Mouse (Mus musculus) forebrain, embryonic 11.5 days (tissue): Measurements from ENCODE around the gene Rin2. TPM values are rescaled to one million over a fixed set of nuclear protein-coding genes. Genes with fewer than 3 reads are reported as not detected.
A peak's percentile ranks its signal among the peaks of the same experiment; 100 is the strongest.

Experiments used
- ATAC-seq: fragments of 200-750 bp; cut with Nextera tagmentation; replicated peaks from 2 replicates; pipeline ENCODE4 v1.8.0; 2017; ENCODE audit warnings: moderate TSS enrichment; ENCODE audit not compliant: low FRiP score
- DNase-seq: peaks from one replicate; pipeline ENCODE4 v3.0.0-alpha.2; 2017; ENCODE audit warnings: low spot score
- H3K27ac ChIP-seq: fragments of 300-500 bp; sonication (generic); 2 replicates; pipeline ENCODE4 v1.5.1; 2014; ENCODE audit warnings: low read depth, low read length
- H3K27me3 ChIP-seq: fragments of 300-500 bp; sonication (generic); 2 replicates; pipeline ENCODE4 v1.6.1; 2014; ENCODE audit warnings: mild to moderate bottlenecking, low read length, mixed read lengths; ENCODE audit not compliant: control insufficient read depth, insufficient read depth
- H3K36me3 ChIP-seq: fragments of 300-500 bp; sonication (generic); 2 replicates; pipeline ENCODE4 v1.6.1; 2014; ENCODE audit warnings: mild to moderate bottlenecking, low read length, moderate library complexity, mixed read lengths; ENCODE audit not compliant: control insufficient read depth, insufficient read depth
- H3K4me1 ChIP-seq: fragments of 300-500 bp; sonication (generic); replicated peaks from 2 replicates; pipeline ENCODE4 v1.6.1; 2014; ENCODE audit warnings: low read length, mixed read lengths; ENCODE audit not compliant: control insufficient read depth, insufficient read depth
- H3K4me2 ChIP-seq: fragments of 300-500 bp; sonication (generic); 2 replicates; pipeline ENCODE4 v1.6.1; 2014; ENCODE audit warnings: low read depth, mild to moderate bottlenecking, low read length, moderate library complexity, mixed read lengths; ENCODE audit not compliant: severe bottlenecking
- H3K4me3 ChIP-seq: fragments of 300-500 bp; sonication (generic); 2 replicates; pipeline ENCODE4 v1.5.1; 2014; ENCODE audit warnings: low read depth, low read length
- H3K9ac ChIP-seq: fragments of 300-500 bp; sonication (generic); 2 replicates; pipeline ENCODE4 v1.6.1; 2014; ENCODE audit warnings: low read length
- H3K9me3 ChIP-seq: fragments of 300-500 bp; sonication (generic); 2 replicates; pipeline ENCODE4 v1.6.1; 2016; ENCODE audit warnings: low read length, mixed read lengths; ENCODE audit not compliant: control insufficient read depth
- WGBS: fragments of 180-500 bp; shearing (Covaris S2); extraction: QIAGEN DNeasy Blood & Tissue Kit; methylation state at CpG from one replicate; pipeline ENCODE4 v1.1.7; 2014; 5-methylcytosine and 5-hydroxymethylcytosine counted together
- polyA plus RNA-seq: library from polyadenylated mRNA; unstranded; fragments of >200 nt; fragmentation: Nextera tagmentation; extraction: Ambion mirVana; gene quantifications from 2 replicates; pipeline ENCODE4 v1.2.1, GENCODE M21; 2014

The Rin2 gene
- 12.4 and 12.7 TPM in 2 replicates for polyA plus RNA-seq

DNA sequence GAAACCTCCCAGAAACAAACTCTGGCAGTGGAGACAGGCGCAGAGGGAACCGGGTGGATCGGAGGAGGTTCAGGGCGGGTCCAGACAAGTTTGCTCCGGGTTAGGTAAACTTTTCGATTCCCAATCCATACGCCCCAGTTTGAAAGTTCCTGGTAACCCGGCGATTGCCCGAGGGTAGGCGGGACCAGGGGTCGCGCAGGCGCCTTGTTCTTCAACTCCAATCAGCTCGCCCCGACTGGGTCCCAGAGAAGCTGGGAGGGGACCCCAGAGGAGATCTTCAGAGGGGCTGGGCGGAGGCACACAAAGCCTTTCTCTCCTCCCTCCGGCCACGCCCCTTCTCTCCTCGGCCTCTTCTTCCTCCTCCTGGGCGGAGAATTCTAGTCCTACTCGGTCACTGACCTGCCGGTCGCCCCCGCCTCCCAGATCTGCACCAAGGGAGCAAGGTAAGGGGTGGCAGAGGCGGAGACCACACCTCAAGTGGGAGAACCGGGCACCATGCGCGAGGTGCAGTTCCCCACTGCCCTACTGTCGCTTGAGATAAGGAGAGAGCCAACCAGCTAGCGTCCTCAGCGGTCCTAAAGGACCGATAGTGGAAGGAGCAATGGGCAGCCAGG lies at the start of gene Rin2:
TSS of gene Rin2 (plus strand) at position 74 of the 614 bp plus-strand sequence.
- DNase-seq (peak; percentile 90), ATAC-seq (peak; percentile 92)
- H3K36me3 ChIP-seq: no peaks in the 10 kb centered on the region
- H3K9ac ChIP-seq: peak within 1 kb of the TSS; percentile 83
- H3K27me3 ChIP-seq: 0 out of 2 replicates have a peak, but pooled peaks cover 2% of the 10 kb centered on the region
- no peaks in the 10 kb centered on the region for H3K9me3 ChIP-seq
- no peaks in the 10 kb centered on the region; the same call in 1 of the 2 replicates for H3K4me1 ChIP-seq
- H3K27ac ChIP-seq: no peak within 1 kb of the TSS
- H3K4me2 ChIP-seq: peak within 1 kb of the TSS; percentile 94
- WGBS: under 1% methylated on average over 31 of the region's 33 CpGs
- H3K4me3 ChIP-seq: peak within 1 kb of the TSS; percentile 60

DNA sequence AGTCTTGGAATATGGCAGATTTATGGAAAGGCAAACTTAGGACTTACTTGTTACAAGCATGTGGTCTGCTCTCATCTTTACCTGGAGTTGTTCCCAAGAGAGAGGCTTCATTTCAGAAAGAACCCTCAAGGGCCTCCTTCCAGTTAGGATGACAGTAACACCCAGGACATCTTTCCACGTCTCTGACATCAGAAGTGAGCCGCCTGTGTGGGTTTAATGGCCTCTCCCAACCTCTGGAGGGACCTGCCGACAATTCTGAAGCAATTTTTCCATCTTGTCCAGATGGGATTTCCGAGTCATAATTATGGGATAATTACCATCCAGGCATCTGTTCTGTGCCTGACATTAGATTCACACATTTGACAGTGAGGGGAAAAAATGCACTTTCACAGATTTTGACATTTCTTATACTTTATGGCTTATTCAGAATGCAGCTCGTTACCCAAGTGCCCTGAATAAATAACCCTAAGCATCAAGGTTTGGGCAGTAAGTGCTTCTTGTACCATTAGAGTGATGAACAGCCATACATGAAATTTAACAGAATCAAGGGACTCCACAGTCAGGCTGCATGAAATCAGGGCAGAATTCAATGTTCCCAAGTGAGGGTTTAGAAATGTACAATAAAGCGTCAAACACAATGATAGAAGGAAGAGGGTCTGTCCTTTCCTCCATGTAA lies 43.8 kb upstream of the Rin2 start:
- WGBS: 81% methylated on average over 6 of the region's 6 CpGs
- no peak overlapping the region for H3K4me3 ChIP-seq
- H3K27ac ChIP-seq: no peak overlapping the region
- ATAC-seq: no peak
- H3K4me2 ChIP-seq: no peak overlapping the region
- no peaks in the 10 kb centered on the region for H3K9me3 ChIP-seq
- H3K4me1 ChIP-seq: no peaks in the 10 kb centered on the region
- no peak for DNase-seq
- no peaks in the 10 kb centered on the region for H3K36me3 ChIP-seq
- no peaks in the 10 kb centered on the region for H3K27me3 ChIP-seq
- H3K9ac ChIP-seq: no peak overlapping the region

DNA sequence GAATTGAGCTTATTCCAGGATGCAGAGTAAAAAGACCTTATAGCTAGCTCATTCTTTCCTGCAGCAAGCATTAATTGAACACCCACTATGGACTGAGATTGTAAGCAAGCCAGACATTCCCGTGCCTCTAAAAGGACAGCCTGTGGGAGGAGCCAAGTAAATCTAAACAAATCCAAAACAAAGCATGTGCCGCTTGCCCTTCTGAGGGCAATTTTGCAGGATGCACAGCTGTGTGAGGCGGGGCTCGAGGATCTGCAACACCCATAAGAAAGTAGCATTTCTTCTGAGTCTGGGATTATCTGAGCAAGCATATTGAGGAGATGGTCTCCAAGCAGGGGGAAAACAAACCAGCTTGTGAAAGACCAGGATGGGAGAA lies 43.2 kb upstream of the Rin2 start:
- DNase-seq (no peak), ATAC-seq (no peak)
- no peak overlapping the region for H3K27ac ChIP-seq
- H3K4me1 ChIP-seq: no peaks in the 10 kb centered on the region
- no peak overlapping the region for H3K9ac ChIP-seq
- H3K36me3 ChIP-seq: no peaks in the 10 kb centered on the region
- H3K27me3 ChIP-seq: no peaks in the 10 kb centered on the region
- H3K4me3 ChIP-seq: no peak overlapping the region
- 51% methylated on average over 4 of the region's 4 CpGs for WGBS
- H3K9me3 ChIP-seq: no peaks in the 10 kb centered on the region
- no peak overlapping the region for H3K4me2 ChIP-seq

DNA sequence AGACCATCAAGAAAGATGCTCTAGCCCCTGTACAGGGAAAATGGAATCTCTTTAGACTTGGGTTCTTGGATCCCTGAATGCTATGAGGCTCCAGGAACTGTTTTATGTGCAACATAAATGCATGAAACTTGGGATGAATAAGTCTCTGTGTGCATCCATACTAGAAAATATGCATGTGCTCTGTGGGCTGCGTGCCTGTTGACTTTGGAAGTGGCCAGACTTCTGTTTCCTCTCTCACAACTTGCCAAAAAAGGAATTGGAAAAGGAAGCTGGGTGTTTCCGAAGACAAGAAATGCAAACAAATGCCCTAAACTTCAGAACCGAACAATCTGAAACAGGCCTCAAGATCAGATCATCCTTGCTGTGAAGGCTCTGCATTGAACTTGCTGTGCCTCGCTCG lies 41.2 kb upstream of the Rin2 start:
- no peak overlapping the region for H3K4me2 ChIP-seq
- H3K4me1 ChIP-seq: no peaks in the 10 kb centered on the region
- H3K9me3 ChIP-seq: no peaks in the 10 kb centered on the region
- H3K4me3 ChIP-seq: no peak overlapping the region
- H3K9ac ChIP-seq: no peak overlapping the region
- H3K36me3 ChIP-seq: no peaks in the 10 kb centered on the region
- no peaks in the 10 kb centered on the region for H3K27me3 ChIP-seq
- ATAC-seq (no peak), DNase-seq (no peak)
- WGBS: 77% methylated on average over 5 of the region's 5 CpGs
- no peak overlapping the region for H3K27ac ChIP-seq

DNA sequence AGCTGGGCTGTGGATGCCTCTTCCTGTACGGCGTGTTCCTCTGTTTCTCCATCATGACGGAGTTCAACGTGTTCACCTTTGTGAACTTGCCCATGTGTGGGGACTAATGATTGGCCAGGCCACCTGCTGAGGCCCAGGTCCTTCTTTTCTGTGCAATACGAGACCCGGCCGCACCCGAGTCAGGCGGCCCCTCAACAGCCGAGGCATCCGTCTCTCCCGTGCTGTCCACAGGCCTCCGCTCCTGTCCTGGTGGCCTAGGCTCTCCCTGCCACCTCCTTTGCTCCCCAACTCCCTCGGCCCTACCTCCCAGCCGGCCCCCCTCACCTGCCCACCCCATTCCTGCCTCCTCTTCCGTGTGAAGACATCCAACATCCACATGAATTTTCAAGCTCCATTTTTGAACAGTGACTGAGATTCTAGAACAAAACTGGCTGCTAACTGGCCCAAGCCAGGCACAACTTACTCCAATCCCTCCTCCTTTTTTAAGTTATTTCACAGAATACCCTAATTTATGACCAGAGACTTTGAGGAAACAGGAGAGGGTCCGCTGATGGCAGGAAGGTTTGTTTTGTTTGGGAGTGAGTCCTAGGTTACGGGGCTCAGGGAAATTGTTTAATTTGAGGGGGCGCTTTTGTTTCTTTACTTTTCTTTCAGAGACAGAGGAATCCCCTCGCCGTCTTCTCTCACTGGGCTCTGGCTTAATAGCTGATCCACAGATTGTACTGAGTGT lies 34.6 kb upstream of the Rin2 start:
- no peaks in the 10 kb centered on the region for H3K27me3 ChIP-seq
- DNase-seq: no peak
- H3K9ac ChIP-seq: no peak overlapping the region
- no peaks in the 10 kb centered on the region for H3K4me1 ChIP-seq
- no peak overlapping the region for H3K4me2 ChIP-seq
- H3K27ac ChIP-seq: no peak overlapping the region
- no peak for ATAC-seq
- no peak overlapping the region for H3K4me3 ChIP-seq
- H3K9me3 ChIP-seq: no peaks in the 10 kb centered on the region
- no peaks in the 10 kb centered on the region for H3K36me3 ChIP-seq
- WGBS: 83% methylated on average over 21 of the region's 21 CpGs

DNA sequence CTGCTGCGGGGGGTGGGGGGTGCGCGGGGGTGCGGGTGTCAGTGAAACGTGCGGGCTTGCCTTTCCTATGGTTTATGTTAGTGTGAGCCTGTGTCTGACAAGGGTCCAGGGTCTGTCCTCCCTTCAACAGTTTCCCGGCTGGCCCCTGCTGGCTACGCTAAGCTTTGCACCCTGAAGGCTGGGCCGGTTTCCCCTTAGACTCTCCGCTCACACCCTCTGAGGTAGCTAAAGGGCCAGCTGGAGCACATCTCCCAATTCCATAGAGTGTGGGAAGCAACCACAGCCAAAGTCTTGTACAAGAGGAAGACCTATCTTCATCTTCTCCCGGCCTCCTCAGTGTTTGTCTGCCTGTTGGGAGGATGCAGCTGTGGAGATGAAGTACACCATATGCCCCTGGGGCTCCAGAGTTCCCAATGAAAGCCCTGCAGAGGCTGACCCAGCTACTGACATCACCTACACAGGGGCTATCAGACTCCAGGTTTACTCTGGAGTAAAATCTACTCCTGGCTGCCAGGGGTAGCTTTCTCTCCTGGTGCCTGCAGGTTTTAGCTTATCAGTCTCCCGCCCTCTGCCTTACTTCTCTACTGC lies 19.5 kb upstream of the Rin2 start:
- no peak overlapping the region for H3K27ac ChIP-seq
- H3K27me3 ChIP-seq: no peaks in the 10 kb centered on the region
- no peak overlapping the region for H3K9ac ChIP-seq
- H3K4me1 ChIP-seq: no peaks in the 10 kb centered on the region
- H3K4me2 ChIP-seq: no peak overlapping the region
- WGBS: 34% methylated on average over 12 of the region's 12 CpGs
- H3K9me3 ChIP-seq: no peaks in the 10 kb centered on the region
- DNase-seq: peak; percentile 52
- peak; percentile 72; the same call in 1 of the 2 replicates for ATAC-seq
- no peak overlapping the region for H3K4me3 ChIP-seq
- no peaks in the 10 kb centered on the region for H3K36me3 ChIP-seq

DNA sequence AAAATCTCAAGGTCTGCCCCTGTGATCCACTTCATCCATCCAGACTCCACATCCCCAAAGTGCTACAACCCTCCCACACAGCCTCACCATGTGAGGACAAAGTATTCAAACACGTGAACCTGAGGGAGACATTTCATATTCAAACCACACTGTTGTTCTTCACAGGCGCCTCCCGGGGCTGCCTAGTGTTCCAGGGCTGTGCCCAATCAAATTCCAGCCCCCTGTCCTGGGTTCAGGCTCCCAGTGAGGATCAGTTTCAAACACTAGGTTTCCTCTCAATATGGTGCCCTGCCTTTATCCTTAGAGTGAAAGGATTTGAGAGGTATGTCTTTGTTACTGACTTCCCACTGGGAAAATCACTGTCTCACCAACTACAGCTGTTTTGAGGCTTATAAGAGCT lies 18.9 kb upstream of the Rin2 start:
- DNase-seq: peak; percentile 15
- Histone ChIP-seq H3K27me3 (no peaks in the 10 kb centered on the region), H3K27ac (no peak overlapping the region), H3K9me3 (no peaks in the 10 kb centered on the region), H3K4me2 (no peak overlapping the region), H3K4me3 (no peak overlapping the region), H3K9ac (no peak overlapping the region), H3K36me3 (no peaks in the 10 kb centered on the region), H3K4me1 (no peaks in the 10 kb centered on the region)
- no peak for ATAC-seq
- WGBS: 39% methylated on average over 3 of the region's 3 CpGs

DNA sequence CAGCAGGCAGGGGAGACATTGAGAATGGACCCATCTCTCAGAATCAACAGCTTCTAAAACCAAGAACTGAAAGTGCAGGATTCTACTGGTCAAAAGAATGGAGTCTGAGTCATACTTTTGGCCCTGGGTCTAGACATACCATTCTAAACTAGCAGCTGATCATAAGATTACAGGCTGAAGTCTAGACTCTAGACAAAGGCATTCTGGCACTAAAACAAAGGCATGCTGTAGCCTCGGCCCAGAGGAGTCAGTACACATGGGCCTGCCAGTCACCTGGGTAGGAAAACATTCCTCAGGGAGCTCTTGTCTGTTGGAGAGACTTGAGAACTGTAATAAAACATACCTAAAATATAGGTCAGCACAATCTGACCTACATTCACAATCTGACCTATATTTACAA lies 18.3 kb upstream of the Rin2 start:
- 50% methylated on average over 1 of the region's 1 CpGs for WGBS
- Histone ChIP-seq H3K4me2 (no peak overlapping the region), H3K27ac (no peak overlapping the region), H3K9ac (no peak overlapping the region), H3K9me3 (no peaks in the 10 kb centered on the region), H3K4me1 (no peaks in the 10 kb centered on the region), H3K4me3 (no peak overlapping the region), H3K27me3 (no peaks in the 10 kb centered on the region), H3K36me3 (no peaks in the 10 kb centered on the region)
- ATAC-seq: no peak
- no peak for DNase-seq
